Mouse (Mus musculus) forebrain, embryonic 16.5 days (tissue): Measurements from ENCODE around the gene Rnf43. TPM values are rescaled to one million over a fixed set of nuclear protein-coding genes. Genes with fewer than 3 reads are reported as not detected.

Experiments
- microRNA counts: library from miRNA; unstranded; fragments of <30 nt; microRNA quantifications from one replicate; lab custom pipeline; 2016
- microRNA-seq: library from miRNA; unstranded; fragments of <30 nt; microRNA quantifications from one replicate; pipeline ENCODE4, GENCODE M21; 2017
- polyA plus RNA-seq: library from polyadenylated mRNA; unstranded; fragments of >200 nt; fragmentation: Nextera tagmentation; extraction: Ambion mirVana; gene quantifications from 2 replicates; pipeline ENCODE4 v1.2.1, GENCODE M21; 2015

The Rnf43 gene
- polyA plus RNA-seq, 1 experiment from 2014 or later, result 0.76 TPM

MicroRNAs encoded within 50 kb of the gene (microRNA counts, 519-probe panel; counts per million panel counts)
- microRNA mmu-miR-142-3p (lab: Ali Mortazavi, UCI) (2,561 counts per million, percentile 63 among the panel's probes with 10 or more counts), microRNA mmu-miR-142-5p (lab: Ali Mortazavi, UCI) (3,292 counts per million, percentile 84 among the panel's probes with 10 or more counts)

Small RNA genes lying within 50 kb of the gene (microRNA-seq; reads per million reads assigned to microRNA genes)
- gene Mir142, result not detected
- not detected for gene Mir142b

Other genes starting within 250 kb of the Rnf43 start
- not detected in 2 replicates for gene Gm11492, start 96.1 kb upstream of the Rnf43 start, polyA plus RNA-seq
- 21.9 and 22.9 TPM in 2 replicates for gene Sept4, start 93.8 kb upstream of the Rnf43 start, polyA plus RNA-seq
- 65.1 and 71.5 TPM in 2 replicates for gene Mtmr4, start 70.6 kb upstream of the Rnf43 start, polyA plus RNA-seq
- 0.45 and 0.46 TPM in 2 replicates for gene Hsf5, start 45.6 kb upstream of the Rnf43 start, polyA plus RNA-seq
- gene Supt4a, start 74.8 kb downstream of the Rnf43 start, polyA plus RNA-seq, result 133 and 147 TPM in 2 replicates
- gene Tspoap1, start 97.8 kb downstream of the Rnf43 start, polyA plus RNA-seq, result 26.4 and 47.4 TPM in 2 replicates
- 0.29 and 0.80 TPM in 2 replicates for gene Mpo, start 130.9 kb downstream of the Rnf43 start, polyA plus RNA-seq
- gene Lpo, start 165.6 kb downstream of the Rnf43 start, polyA plus RNA-seq, result 0.42 and 0.48 TPM in 2 replicates
- 9.7 and 12.6 TPM in 2 replicates for gene Mks1, start 190.5 kb downstream of the Rnf43 start, polyA plus RNA-seq
- 0.24 TPM in 1 of 2 replicates, not detected in the other for gene Epx, start 212.8 kb downstream of the Rnf43 start, polyA plus RNA-seq
- gene Olfr462, start 229.5 kb downstream of the Rnf43 start, polyA plus RNA-seq, result not detected in 2 replicates
- gene Olfr463, start 234.7 kb downstream of the Rnf43 start, polyA plus RNA-seq, result not detected in 2 replicates